Mouse (Mus musculus) spleen, adult 18-20 months (tissue): ENCODE results near the gene Cdc42se1.

Source experiments
- DNase-seq, 2 experiments: peaks; one replicate each; pipeline ENCODE4 v3.0.0; 2022; ENCODE audit warnings: mixed read lengths in 2 of 2

The Cdc42se1 gene

DNA sequence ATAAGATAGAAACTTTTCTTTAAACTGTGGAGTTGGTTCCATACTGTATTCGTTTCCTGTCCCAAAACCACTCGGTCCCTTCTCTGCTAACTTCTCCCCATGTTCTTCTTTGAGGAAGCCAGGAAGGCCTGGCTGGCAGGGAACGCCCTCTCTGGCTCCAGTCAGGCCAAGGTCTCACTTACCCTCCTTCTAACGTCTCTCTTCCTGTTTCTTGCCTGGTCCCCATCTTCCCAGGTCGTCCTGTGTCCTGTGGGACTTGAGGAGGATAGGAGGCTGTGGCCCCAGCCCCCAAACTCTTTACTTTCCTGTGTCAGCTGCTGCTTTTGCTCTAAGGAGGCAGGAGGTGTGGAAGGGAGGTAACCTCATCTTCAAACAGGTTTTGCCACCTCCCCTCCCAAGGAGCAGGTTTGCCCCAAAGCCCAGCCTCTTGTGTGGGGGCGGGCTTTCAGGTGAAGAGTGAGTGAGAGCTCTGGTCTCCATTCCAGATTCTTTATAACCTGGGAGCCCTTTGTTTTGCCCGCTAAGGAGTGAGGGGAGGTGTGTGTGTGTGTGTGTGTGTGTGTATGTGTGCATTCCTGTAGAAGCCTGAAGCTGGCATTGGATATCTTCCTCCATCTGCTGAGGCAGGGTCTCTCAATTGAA lies 22.4 kb downstream of the Cdc42se1 start, which contains the start of gene Bnipl:
Gene Bnipl (minus strand): TSS at position 411 of the 642 bp plus-strand sequence.
- no peak for DNase-seq

DNA sequence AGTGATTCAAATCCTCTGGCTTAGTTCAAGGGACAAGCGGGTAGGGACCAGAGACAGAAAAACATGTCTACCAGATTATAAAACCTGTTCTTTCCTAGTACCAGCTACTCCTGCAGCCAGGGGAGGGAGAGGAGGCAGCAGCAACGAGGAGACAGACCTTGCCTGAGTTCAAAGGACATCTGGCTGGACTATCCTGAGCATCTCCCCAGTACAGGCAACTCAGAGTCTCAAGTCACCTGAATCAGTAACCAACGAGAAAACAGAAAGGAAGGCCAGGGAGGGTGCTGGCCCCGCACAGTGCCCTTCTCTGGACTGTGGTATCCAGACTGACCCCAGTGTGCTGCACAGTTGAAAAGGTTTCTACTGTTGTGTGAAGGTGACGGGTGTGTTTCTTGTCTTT lies 28.4 kb downstream of the Cdc42se1 start:
- DNase-seq, result no peak

DNA sequence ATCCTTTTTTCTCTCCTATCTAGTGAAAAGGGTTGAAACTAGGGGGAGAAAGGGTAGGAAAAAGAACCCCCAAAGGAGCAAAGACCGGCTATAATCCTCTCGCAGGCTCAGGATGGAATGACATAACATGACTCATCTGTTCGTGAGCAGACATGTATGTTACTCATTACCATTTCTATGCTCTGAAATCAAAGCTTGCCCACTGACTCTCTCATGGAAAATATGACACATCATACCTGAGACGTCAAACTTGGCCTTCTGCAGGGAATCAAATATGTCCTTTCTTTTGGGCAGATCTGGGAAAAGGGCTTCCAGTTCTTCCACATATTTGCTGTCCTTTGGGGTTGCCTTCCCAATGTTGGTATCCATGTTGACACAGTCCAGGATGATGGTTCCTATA lies 33.4 kb downstream of the Cdc42se1 start:
- DNase-seq, result no peak

DNA sequence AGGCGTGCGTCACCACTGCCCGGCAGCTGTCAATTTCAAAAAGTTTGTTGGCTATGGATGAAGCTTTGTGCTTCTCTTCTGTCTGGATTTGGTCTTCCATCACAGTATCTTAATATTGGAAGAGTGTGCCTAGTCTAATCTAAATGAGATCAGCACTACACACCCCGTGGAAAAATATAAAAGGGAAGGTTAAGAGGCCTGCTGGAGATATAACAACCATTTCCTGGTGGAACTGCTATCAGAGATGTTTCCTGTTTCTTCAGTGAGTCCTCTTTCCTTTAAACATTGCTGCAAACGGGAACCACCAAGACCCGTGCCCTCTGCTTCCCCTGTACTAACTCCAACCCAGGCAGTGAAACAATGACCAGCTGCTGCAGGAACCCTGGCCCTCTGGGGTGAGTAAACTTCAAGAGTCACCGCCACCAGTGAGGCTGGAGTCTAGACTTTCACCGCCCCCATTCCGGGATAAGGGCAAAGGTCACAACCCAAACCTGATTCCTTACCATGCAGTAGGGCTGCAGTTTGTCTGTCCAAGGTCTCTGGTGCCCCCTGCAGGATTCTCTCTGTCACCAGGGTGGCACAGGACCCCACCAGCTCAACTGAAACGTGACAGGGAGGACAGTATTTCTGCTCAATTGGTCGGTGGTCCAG lies 34.7 kb downstream of the Cdc42se1 start:
- peak; percentile 60 to 83 for DNase-seq

DNA sequence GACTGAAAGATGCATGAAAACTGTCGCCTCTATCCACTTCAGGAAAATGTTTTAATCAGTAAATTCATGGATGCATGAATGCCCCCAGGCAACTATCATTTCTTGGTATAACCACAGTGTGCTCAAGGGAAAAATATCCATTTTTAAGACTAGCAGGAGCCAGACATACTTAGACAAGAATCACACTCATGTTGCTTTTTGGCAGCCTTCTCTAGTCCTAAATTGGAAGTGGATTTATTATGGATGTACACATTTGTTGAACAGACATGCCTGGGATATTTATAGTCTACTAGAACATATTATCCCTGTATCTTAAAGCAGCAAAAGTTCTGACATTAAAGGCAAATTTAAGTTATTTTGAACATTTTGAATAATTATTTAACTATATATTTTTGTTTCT lies 36.2 kb downstream of the Cdc42se1 start:
- DNase-seq, result no peak

DNA sequence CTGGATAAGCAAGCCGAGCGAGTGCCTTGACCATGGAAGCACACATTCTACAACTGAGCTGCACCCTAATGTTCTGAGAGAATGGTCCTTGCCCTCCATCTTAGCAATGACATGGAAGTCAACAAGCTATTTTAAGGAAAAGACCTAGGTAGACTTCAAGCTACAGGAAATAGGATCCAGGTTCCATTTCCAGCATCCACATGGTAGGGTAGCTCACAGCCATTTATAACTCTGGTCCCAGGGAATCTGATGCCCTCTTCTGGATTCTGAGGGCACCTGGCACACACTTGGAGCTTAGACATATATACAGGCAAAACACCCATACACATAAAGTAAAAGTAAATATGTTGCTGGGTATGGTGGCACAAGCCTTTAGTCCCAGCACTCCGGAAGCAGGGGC lies 37.5 kb downstream of the Cdc42se1 start:
- DNase-seq, result no peak

DNA sequence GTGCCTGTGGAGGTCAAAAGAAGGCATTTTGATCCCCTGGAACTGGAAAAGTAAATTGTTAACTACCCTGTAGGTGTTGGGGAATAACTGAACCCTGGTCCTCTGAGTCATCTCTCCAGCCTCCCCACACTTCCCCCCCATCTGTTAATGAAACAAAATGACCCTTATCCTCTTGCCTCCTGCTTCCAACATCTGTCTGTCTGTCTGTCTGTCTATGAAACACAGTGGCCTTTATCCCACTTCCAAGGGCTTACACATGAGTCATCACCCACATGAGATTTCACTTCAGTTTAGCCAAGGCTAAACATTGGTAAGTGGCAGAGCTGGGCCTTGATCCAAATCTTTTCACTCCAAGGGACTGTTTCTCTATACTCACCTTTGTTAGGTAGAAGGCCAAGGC lies 39.3 kb downstream of the Cdc42se1 start:
- DNase-seq, result no peak

DNA sequence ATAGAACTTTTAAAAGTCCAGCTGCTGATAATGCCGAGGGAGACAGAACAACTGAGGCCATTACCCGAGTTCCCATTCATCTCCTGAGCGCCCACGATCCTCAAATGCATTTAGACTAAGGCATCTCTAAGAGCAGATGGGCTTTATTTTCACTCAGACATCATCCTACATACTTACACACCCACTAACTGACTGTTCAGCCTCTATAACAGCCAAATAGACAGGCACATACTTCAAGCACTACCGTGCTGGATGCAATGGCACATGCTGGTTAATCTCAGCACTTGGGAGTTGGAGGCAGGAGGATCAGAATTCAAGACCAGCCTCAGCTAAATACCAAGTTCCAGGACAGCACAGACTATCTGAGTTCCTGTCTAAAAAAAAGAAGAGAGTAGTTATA lies 41.3 kb downstream of the Cdc42se1 start:
- DNase-seq, result no peak

DNA sequence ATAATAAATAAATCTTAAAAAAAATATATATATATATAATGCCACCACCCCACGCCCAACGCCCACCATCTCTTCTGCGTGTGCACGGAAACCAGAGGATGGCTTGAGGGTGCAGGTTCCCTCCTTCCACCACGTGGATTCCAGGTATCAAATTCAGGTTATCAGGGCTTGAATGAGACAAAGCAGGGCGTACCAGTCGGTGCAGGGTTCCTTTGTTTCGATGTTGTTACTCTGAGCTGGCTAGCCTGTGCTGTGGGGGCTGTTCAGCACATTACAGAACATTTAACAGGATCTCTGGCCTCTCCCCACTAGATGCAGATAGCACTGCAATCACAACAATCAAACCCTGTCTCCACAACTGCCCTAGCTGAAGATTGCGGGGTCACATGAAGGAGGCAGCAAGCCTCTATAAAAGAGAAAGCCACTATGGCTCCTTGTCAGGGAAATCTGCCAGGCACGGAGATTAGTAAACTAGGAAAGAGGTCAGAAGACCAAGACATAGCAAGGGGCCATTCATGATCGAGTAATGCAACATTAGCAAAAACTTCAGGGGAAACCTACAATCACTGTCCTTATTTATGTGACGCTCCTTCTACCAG lies 42.3 kb downstream of the Cdc42se1 start:
- no peak for DNase-seq

DNA sequence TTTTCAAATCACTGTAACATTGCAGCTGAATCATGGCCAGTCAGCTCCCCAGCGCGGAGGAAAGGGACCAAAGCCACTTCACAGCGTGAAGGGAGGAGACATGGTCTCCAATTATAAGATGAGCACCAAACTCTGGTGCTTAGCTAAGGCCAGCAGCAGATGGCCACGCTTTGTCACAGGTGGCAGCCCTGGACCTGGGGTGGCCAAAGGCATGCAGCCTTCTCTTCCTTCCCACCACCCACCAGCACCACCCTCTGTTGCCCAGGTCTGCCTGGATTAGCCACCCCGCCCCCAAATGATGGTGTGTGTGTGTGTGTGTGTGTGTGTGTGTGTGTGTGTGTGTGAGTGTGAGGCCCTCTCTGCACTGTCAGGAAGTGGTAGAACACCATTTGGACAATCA lies 44.9 kb downstream of the Cdc42se1 start:
- DNase-seq, result no peak

DNA sequence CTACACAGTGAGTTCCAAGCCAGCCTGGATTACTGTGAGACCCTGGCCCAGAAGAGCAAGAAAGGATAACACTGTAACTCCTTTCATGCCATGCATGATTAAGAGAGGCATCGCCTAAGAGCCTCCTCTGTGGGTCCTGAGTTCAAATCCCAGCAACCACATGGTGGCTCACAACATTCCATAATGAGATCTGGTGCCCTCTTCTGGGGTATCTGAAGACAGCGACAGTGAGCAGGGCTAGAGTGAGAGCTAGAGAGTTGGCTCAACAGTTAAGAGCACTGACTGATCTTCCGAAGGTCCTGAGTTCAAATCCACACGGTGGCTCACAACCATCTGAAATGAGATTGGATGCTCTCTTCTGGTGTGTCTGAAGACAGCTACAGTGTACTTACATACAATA lies 45.9 kb downstream of the Cdc42se1 start:
- no peak for DNase-seq

DNA sequence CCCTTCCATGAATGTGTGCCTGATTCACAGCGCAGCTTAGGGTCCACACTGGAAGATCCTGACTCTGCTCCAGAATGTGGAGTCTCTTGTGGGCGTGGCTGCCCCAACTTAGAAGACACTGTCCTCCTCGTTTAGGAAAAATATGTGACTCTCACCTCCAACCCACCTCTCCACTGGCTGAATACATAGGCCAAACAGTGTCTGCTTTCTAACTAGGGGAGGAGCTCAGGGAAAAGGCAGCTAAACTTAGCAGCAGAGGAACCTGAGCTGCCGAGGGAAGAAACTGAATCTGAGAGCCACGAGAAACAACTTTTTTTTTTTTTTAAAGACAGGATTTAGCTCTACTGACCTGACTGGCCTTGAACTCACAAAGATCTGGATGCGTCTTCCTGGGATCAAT lies 46.6 kb downstream of the Cdc42se1 start:
- no peak for DNase-seq

DNA sequence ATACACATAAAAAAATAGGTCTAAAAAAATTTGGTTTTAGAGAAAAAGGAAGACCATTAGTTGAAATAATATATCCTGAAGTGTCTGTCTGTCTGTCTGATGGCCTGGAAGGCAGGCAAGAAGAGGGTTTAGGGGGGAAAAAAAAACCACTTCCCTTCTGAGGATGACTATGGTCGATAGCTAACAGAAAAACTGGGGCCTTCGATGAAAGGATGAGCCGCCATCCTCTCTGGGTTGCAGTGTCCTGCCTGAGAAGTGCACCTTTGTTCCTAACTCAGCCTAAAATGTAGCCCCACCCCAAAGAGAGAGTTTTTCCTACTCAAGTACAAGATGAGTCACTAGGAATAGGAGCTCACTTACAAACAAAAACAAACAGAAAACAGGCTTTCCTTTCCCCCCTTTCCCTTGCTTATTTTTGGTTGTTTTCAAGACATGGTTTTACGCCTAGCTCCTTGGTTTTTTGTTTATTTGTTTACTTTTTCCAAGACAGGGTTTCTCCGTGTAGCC lies 47.9 kb downstream of the Cdc42se1 start:
- DNase-seq, result no peak

DNA sequence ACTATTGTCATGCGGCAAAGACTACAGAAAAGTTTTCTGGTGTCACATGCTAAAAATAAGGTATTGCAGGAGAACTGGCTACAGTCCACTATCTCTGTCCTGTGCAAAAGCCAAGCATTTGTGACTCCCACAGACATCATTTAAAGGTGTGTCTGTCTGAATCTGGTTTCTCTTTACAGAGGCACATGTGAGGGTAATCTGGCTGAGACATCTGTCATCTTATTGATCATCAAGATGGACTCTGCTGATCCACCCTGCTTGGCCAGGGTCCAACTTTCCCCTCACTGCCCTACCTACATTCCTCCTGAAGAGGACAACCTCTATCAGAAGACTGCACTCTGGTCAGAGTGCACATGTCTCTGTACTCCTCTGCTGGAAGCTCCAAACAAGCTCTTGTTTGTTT lies 48.6 kb downstream of the Cdc42se1 start:
- DNase-seq, result no peak

DNA sequence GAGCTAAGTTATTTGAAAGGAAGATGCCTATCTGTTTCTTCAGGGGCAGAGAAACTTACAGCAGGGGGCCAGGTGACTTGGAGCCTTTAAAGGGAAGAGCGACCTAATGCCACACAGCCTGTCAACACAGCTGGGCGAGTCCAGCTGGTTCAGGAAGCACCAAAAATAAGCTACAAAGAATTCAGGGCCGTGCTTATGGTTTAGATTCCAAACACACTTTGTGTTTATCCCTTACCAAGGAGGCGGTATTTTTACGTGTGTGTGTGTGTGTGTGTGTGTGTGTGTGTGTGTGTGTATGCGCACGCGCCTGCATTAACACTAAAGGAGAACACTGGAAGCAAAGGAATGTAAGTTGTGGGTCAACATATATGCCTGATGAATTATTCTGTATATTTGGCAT lies 52.2 kb downstream of the Cdc42se1 start:
- DNase-seq, result peak in 1 of 2 experiments; percentile 10

DNA sequence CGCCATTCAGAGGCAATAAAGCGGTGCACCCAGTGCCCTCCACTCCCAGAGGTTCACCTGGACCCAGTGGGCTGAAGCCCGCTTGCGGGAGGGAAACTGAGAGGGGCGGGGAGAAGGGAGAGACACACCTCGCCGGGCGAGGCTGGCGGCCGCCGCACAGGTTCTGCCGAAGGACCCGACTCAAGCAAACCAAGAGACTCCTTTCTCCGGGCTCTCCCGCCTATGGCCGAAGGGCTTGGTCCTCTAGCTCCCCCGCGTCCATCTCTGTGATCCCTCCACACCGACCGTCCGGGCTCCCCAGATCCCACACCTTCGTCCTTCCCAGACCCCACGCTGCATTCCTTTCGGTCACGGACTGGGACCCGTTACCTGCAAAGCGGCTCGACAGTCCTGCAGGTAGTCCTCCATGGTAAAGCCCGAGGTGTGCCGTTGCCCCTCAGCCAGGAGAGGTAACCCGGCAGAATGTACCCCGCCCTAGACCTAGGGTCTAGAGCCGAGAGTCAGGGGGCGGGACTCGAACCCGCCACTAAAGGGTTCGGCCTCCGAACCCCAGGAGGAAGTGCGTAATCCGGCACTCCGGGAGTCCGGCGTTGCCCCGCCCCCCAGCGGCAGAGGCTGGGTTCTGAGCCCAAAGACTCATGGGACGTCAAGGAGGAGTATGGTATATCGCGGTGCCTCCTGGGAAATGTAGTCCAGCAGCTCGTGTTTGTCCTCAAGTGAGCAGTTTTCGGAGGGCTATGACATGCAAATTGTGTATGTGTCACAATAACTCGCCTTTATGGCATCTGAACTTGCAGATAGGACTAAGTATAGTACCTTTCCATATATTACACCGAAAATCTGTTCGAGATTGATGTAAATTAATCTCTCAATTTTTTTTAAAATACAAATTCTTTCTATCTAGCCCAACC lies 52.9 kb downstream of the Cdc42se1 start, which contains the start of the genes Mindy1 and Prune1:
Gene Mindy1 (plus strand): TSS at position 130 of the 911 bp plus-strand sequence.
Gene Prune1 (minus strand): TSS at position 861 of the 911 bp plus-strand sequence.
- DNase-seq, result peak; percentile 98

DNA sequence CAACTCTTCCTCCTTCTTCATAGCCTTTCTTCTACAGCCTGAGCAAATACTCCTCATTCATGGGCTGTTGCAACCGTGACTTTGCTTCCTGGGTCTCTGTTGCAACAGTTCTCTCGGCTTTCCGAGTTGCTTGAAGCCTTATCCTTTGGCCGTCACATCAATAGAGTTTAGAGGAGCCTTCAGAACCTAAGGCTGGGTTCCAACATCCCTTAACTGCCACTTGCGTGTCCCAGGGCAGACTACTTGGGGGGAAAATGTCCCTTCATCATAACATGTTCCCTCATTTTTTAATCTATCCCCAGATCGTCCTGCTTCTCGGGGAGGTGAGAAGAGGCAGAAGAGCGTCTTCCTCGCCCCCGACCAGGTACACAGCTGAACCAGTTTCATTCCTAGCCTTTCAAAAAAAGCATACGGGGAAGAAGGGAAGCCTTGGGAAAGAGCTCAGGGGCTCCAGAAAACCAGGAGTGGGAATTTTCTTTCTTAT lies 53.9 kb downstream of the Cdc42se1 start:
- DNase-seq, result peak; percentile 43 to 55

DNA sequence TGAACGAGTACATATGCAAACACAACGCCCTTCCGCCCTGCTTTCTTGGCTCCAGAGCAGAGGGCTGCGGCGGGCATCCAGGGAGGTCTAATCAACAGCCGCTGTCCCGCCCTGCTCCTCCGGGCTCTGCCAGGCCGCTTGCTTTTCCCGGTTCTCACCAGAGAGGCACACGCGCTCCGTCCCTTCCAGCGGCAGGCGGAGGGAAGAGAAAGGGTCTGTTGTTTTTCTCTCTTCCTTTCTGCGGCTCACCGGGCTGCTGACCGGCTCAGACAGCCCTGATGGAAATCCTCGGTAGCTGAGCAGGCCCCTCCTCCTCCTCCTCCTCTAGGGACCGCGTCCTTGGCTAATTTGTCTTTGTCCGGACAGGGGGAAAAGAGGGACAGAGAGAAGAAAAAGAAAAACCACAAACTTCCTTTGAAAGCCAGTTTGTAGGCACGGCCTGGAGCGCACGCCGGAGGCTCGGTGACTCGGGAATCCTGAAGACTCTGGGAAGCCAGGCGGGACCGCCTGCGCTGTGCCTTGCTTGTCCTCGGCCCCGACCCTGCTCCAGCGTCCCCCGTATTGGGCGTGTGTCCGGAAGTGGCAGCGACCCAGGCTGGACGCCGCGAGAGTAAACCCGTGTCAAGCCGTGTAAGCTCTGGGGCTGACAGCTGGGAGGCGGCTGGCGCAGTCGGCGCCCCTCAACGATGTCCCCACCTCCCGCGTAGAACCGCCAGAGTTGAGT lies 54.5 kb downstream of the Cdc42se1 start:
- DNase-seq, result peak; percentile 47 to 60

DNA sequence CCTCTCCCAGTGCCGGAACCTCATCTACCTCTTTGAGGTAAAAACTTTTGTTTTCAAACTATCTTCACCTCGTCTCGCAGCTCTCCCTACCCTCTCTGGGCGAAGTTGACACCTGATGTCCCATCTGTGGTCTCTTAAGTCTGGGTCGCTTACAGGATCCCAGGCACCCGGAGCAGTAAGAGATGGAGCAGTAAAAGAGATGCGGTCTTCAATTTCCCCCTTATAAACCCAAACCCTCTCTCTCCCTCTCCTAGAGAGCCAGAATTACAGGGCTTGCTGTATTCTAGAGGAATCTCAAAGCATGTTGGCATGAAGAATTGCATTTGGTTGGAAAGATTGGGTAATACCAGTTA lies 55.0 kb downstream of the Cdc42se1 start:
- no peak for DNase-seq

DNA sequence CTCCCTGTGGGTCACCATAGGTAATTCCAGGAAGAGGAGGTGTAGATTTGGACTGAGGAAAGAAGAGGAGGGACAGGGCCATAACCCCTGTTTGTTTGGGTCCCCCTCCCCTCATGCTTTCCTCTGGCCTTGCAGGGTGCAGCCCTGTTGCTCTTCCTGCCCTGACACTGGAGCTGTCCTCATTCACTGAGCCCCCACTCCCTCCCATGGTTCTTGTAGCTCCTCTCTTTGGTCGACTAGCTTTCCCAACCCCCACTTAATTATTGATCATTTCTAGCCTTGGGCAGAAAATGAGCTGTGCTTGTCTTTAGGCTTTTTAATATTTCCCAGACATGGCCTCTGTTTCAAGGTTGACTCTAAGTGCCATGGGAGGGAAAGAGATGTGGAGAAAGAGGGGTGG lies 55.5 kb downstream of the Cdc42se1 start:
- no peak for DNase-seq

DNA sequence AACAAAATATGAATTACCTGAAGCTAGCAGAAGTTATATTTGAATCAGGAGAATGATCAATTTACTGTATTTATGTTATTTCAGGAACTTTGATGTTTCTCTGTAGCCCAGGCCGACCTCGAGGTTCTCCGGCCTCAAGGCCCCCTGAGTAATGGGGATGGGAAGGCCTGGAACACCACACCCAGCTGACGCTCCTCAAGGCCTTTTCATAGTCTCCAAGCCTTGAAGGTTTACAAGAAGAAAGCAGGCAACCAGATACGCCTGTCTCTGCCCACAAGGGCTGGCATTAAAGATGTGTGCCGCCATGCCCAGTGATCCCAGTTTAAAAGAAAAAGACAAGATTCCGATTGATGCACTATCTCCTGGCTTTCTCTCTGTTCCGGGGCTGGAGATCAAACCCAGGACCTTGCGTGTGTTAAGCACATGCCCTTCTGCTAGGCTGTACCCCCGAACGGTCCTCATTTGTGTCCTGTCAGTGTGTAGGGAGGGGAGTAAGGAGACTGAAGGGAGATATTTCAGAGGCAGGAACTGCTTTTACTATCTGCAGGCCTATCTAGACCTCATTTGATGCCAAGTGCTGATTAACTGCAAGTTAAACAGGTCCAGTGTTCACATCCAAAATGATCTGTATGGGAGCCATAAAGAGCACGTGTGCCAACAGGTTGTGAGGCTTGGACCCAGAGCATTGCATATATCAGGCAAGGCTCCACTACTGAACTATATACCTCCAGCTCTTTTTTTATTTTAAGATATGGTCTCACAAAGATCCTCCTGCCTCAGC lies 56.2 kb downstream of the Cdc42se1 start:
- no peak for DNase-seq
